Mouse (Mus musculus): Measurements from ENCODE around the gene Iqcn. TPM values are rescaled to one million over a fixed set of nuclear protein-coding genes. Genes with fewer than 3 reads are reported as not detected.
A peak's percentile ranks its signal among the peaks of the same experiment; 100 is the strongest.

Iqcn gene
- total RNA-seq, 1 experiment from 2014 or later, result not detected

GRCm38 (mm10) chr8:70677451-70678080 is 25.7 kb upstream of the Iqcn start:
- ATAC-seq (replicated peaks; ENCODE audit: low read depth, poor library complexity, severe bottlenecking), result no peak

- no peak for ATAC-seq (replicated peaks; ENCODE audit: low read depth, poor library complexity, severe bottlenecking)
These were observed 24.6 kb upstream of the Iqcn start for GRCm38 (mm10) chr8:70678679-70679078.

- no peak for ATAC-seq (replicated peaks; ENCODE audit: low read depth, poor library complexity, severe bottlenecking)
These were observed 23.9 kb upstream of the Iqcn start for GRCm38 (mm10) chr8:70679404-70679803.

GRCm38 (mm10) chr8:70680039-70680438 is 23.2 kb upstream of the Iqcn start:
- ATAC-seq (replicated peaks; ENCODE audit: low read depth, poor library complexity, severe bottlenecking), result no peak

GRCm38 (mm10) chr8:70681410-70681809 is 21.8 kb upstream of the Iqcn start:
- ATAC-seq (replicated peaks; ENCODE audit: low read depth, poor library complexity, severe bottlenecking), result no peak

GRCm38 (mm10) chr8:70682193-70682592 is 21.1 kb upstream of the Iqcn start:
- ATAC-seq (replicated peaks; ENCODE audit: low read depth, poor library complexity, severe bottlenecking), result no peak; the same call in 1 of the 2 replicates

GRCm38 (mm10) chr8:70682692-70683091 is 20.6 kb upstream of the Iqcn start:
- ATAC-seq (replicated peaks; ENCODE audit: low read depth, poor library complexity, severe bottlenecking), result no peak

GRCm38 (mm10) chr8:70684291-70684690 is 19.0 kb upstream of the Iqcn start:
- ATAC-seq (replicated peaks; ENCODE audit: low read depth, poor library complexity, severe bottlenecking), result no peak

- ATAC-seq (replicated peaks; ENCODE audit: low read depth, poor library complexity, severe bottlenecking), result no peak
These were observed 15.7 kb upstream of the Iqcn start for GRCm38 (mm10) chr8:70687576-70687975.

- ATAC-seq (replicated peaks; ENCODE audit: low read depth, poor library complexity, severe bottlenecking), result no peak
These were observed 15.1 kb upstream of the Iqcn start for GRCm38 (mm10) chr8:70688136-70688535.

GRCm38 (mm10) chr8:70689892-70690390 is 13.3 kb upstream of the Iqcn start:
- no peak for ATAC-seq (replicated peaks; ENCODE audit: low read depth, poor library complexity, severe bottlenecking)

- ATAC-seq (replicated peaks; ENCODE audit: low read depth, poor library complexity, severe bottlenecking), result no peak
These were observed 12.0 kb upstream of the Iqcn start for GRCm38 (mm10) chr8:70691230-70691629.

- ATAC-seq (replicated peaks; ENCODE audit: low read depth, poor library complexity, severe bottlenecking), result no peak
These were observed 11.5 kb upstream of the Iqcn start for GRCm38 (mm10) chr8:70691727-70692231.

- peak; percentile 24; the same call in 1 of the 2 replicates for ATAC-seq (replicated peaks; ENCODE audit: low read depth, poor library complexity, severe bottlenecking)
These were observed 9.6 kb upstream of the Iqcn start for GRCm38 (mm10) chr8:70693636-70694035.

GRCm38 (mm10) chr8:70695318-70696018 is 7.8 kb upstream of the Iqcn start:
- peak; percentile 19 for ATAC-seq (replicated peaks; ENCODE audit: low read depth, poor library complexity, severe bottlenecking)

- ATAC-seq (replicated peaks; ENCODE audit: low read depth, poor library complexity, severe bottlenecking), result no peak
These were observed 7.0 kb upstream of the Iqcn start for GRCm38 (mm10) chr8:70696019-70696885.

- ATAC-seq (replicated peaks; ENCODE audit: low read depth, poor library complexity, severe bottlenecking), result no peak
These were observed 6.3 kb upstream of the Iqcn start for GRCm38 (mm10) chr8:70696946-70697345.

- ATAC-seq (replicated peaks; ENCODE audit: low read depth, poor library complexity, severe bottlenecking), result no peak
These were observed 5.6 kb upstream of the Iqcn start for GRCm38 (mm10) chr8:70697366-70698250.

- ATAC-seq (replicated peaks; ENCODE audit: low read depth, poor library complexity, severe bottlenecking), result peak; percentile 45
These were observed 4.7 kb upstream of the Iqcn start, which contains the start of gene Jund for GRCm38 (mm10) chr8:70698310-70699109. Jund (plus strand) TSS chr8:70698949.
